Mouse (Mus musculus) neural tube, embryonic 10.5 days (tissue): ENCODE data around the gene Suv39h1.
A peak's percentile ranks its signal among the peaks of the same experiment; 100 is the strongest.
"Not testable (repeated sequence)": the region's sequence is repeated elsewhere in the genome, so short reads cannot be mapped to it uniquely, and the experiment has no call there.

ENCODE experiments used
- DNase-seq: peaks from one replicate; pipeline ENCODE4 v3.0.0-alpha.2; 2017; ENCODE audit warnings: low spot score; ENCODE audit errors: extremely low spot score

Suv39h1 gene

DNA sequence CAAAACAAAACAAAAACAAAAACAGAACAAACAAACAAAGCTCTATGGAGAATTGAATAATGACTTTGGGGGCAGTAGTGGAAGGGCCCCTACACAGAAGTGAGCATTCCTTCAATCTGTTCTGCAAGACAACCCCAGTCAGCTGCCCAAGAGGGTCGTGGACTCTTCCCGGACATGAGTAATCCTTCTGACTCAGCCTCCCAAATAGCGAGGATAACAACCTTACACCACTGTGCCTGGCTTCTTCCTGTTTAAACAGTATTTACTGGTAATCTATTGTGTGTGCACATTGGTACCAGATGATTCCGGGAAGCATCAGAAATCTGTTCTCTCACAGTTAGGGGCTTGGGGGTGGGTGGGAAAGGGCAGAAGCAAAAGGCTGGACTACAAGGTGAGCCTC lies 47.7 kb downstream of the Suv39h1 start:
- no peak for DNase-seq

DNA sequence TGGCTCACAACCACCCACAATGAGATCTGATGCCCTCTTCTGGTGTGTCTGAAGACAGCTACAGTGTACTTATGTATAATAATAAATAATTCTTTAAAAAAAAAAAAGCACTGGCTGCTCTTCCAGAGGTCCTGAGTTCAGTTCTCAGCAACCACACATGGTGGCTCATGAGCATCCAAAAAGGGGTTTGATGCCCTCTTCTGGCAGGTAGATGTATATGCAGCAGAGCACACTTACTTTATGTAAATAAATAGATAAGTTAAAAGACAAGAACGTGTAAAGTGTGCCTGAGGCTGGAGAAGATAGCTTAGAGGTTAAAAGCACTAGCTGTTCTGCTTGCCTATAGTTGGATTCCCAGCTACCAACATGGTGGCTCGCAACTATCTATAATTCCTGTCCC lies 49.8 kb downstream of the Suv39h1 start:
- DNase-seq: no peak

DNA sequence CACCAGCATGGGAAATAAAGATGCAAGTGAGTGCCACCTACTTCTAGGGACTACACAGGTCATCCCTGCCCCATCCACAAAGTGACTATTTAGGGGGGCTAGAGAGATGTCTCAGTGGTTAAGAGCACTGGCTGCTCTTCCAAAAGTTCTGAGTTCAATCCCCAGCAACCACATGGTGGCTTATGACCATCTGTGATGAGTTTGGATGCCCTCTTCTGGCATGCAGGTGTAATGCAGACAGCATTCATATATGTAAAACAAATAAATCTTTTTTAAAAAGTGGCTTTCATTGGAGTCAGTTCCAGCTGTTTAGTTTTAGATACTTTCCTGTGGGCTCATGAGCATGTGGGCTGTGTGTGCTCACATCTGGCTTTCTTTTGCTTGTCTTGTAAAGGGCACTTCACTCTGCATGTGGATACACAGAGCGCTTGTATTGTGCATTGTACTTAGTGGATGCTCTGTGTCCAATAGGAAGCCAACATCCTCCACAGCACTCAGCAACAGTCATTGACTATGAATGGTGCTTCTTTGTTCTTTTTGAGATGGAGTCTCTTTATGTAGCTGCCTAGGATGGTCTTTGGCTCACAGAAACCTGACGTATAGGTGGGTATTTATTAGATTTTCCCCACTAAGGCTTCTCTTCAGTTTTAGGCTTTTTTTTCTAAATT lies 54.3 kb downstream of the Suv39h1 start:
- DNase-seq: no peak

DNA sequence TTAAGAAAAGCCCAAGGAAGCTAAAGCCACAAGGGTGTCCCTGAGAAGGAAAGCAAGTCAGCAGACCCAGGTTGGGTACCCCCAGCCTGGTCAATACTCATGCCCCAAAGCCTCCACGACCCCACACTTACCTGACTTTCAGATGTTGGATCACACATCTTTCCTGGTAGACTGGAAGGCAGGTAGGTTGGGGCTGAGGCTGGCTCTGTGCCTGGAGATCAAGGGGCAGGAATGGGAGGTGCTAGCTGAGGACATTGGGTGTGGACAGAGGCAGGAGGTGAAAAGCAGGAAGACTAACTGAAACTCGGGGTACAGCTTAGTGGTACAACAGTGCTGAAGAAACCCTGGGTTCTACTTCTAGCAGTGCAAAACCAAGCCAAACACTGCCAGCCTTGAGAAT lies 56.3 kb downstream of the Suv39h1 start, which contains the start of gene Glod5:
TSS of gene Glod5 (minus strand) at position 207 of the 400 bp plus-strand sequence.
- no peak for DNase-seq

DNA sequence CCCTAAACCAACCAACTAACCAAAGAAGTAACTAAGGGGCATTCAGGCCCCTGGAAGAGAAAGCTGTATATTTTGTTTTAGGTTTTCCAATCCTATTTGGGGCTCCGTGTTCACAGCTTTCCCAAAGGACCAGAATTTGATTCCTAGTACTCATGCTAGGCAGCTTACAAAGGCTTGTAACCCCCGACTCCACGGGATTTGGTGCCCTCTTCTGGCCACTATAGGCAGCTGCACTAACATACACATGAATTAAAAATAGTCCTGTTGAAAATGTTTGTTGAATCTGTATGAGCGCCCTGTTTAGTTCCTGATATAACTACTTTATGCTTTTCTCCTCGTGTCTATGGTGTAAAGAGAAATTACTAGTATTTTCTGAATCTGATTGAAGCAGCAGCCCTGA lies 57.4 kb downstream of the Suv39h1 start:
- DNase-seq: peak; percentile 32

DNA sequence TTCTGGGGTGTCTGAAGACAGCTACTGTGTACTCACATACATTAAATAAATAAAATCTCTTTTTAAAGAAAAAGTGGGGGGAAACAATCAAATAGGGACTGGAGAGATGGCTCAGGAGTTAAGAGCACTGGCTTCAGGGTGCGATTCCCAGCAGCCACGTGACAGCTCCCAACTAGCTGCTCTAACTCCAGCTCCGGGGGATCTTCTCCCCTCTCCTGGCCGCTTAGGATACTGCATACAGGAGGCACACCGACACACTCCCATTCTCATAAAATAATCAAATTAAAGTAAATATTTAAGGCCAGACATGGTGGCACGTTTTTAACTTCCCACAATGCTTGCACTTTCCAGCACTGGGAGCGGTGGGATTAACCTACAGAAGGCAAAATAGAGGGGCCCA lies 58.9 kb downstream of the Suv39h1 start:
- not testable (repeated sequence) for DNase-seq

DNA sequence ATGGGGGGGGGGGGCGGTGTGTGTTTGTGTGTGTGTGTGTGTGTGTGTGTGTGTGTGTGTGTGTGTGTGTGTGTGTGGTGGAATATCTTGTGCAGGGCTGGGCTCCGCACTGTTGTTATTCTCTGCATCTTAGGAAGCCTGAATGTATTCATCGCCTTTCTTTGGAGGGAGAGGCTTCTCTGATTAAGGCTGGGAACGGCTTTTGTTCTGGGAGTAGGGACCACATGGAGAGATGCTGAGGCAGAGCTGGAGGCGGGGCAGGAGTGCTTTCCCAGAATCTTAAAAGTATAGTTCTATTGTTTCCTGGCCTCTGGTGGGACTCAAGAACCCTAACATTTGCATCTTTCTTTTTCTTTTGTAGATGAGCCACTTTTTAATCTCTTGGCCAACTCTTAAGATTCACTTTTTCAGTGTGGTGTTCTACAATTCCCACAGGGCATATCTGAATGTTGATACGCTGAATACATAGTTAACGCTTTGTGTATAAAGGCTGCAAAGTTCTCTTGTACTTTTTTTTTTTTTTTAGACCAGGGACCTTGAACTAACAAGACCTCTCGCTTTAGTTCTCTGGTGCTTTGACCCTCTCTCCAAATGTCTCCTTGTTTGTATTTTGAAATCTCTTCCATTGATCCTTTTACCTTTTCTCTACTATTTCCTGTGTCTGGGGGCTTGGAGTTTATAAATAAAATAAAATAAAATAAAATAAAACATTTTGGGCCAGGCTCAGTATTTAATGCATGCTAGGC lies 60.8 kb downstream of the Suv39h1 start:
- DNase-seq: no peak

DNA sequence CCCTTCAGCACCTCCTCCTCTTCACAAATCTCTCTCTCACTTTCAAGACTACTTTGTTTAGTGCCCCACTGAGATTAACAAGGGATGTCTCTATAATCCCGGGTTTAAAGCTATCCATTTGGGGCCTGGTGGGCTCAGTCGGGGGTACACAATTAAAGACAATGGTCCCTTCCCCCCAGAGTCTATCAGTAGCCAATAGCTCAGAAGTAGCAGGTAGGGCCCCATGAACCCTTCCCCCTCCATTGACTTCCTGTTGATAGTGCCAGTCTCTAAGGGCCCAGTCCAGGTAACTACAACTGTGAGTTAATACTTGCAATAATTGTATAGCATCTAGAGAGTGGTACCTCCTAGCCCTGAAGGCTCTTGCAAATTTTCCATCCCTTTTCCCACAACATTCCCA lies 61.4 kb downstream of the Suv39h1 start:
- no peak for DNase-seq
